In genomic region chr15:3433281-3433680, GRCm38 (mm10) we compare ENCODE assay signal across 10 mouse cellular contexts.
DNase-seq lines count a peak whose midpoint lies in the region; ATAC-seq lines count a peak whose summit lies in the region.
"Had no signal": no experiment of that assay in that cellular context is flagged by ENCODE, and none has a peak within 500 bp of the region (broad histone marks: within the 10 kb centered on the region; RNA-seq: fewer than 3 reads in every experiment).

No protein-coding gene starts in this region.

- peak; percentile 13 for DNase-seq in 416B (ENCODE audit: low read depth)
- peak; percentile 82 for DNase-seq in embryonic facial prominence, embryonic 14.5 days (ENCODE audit: low spot score)
- peak; percentile 58 to 73 for DNase-seq in lung, adult 18-20 months
- no peak for DNase-seq in right cerebral cortex, postnatal 10 days (ENCODE audit: low spot score in 2 of 2)
- DNase-seq in midbrain, embryonic 14.5 days, result no peak
- DNase-seq in adrenal gland, postnatal 25 days, result no peak
- no peak for DNase-seq in cerebellum, postnatal 4 days (ENCODE audit: low spot score in 2 of 2)
- DNase-seq: spleen, adult 18-20 months had no signal

- no peak overlapping the region for H3K4me2 ChIP-seq in embryonic facial prominence, embryonic 14.5 days (ENCODE audit: low read depth, low read length)
- H3K4me2 ChIP-seq in intestine, embryonic 15.5 days (replicated peaks), result 0 out of 2 replicates have a peak overlapping the region, but pooled peaks have one; percentile 15
- no peak overlapping the region for H3K4me2 ChIP-seq in midbrain, embryonic 14.5 days (ENCODE audit: low read length)

- ATAC-seq in embryonic facial prominence, embryonic 14.5 days (ENCODE audit: low read depth), result peak; percentile 79; the same call in 1 of the 2 replicates
- ATAC-seq in intestine, embryonic 15.5 days, result peak; percentile 88
- ATAC-seq in midbrain, embryonic 14.5 days (ENCODE audit: low FRiP score, low TSS enrichment), result no peak

- no peaks in the 10 kb centered on the region for H3K4me1 ChIP-seq in embryonic facial prominence, embryonic 14.5 days (ENCODE audit: control insufficient read depth, insufficient read depth, low read length)
- H3K4me1 ChIP-seq in intestine, embryonic 15.5 days (replicated peaks), result peaks cover 6% of the 10 kb centered on the region; the same call in 1 of the 2 replicates
- H3K4me1 ChIP-seq in midbrain, embryonic 14.5 days (ENCODE audit: control insufficient read depth, insufficient read depth, low read length), result no peaks in the 10 kb centered on the region
- H3K4me1 ChIP-seq: midbrain, embryonic 10.5 days had no signal

- H3K27ac ChIP-seq in embryonic facial prominence, embryonic 14.5 days (replicated peaks; ENCODE audit: low read depth, low read length), result no peak overlapping the region
- peak overlapping the region; percentile 46 for H3K27ac ChIP-seq in intestine, embryonic 15.5 days
- H3K27ac ChIP-seq in midbrain, embryonic 14.5 days (replicated peaks; ENCODE audit: low read depth, low read length), result no peak overlapping the region
- H3K27ac ChIP-seq: midbrain, embryonic 10.5 days had no signal

- whole genome bisulfite sequencing in embryonic facial prominence, embryonic 14.5 days, result 52% methylated on average over 7 of the region's 7 CpGs
- WGBS in intestine, embryonic 15.5 days, result 37% methylated on average over 7 of the region's 7 CpGs
- 82% methylated on average over 7 of the region's 7 CpGs for WGBS in midbrain, embryonic 14.5 days

- H3K9ac ChIP-seq in embryonic facial prominence, embryonic 14.5 days (ENCODE audit: low read depth, low read length), result no peak overlapping the region
- H3K9ac ChIP-seq in intestine, embryonic 15.5 days, result no peak overlapping the region
- H3K9ac ChIP-seq in midbrain, embryonic 14.5 days (replicated peaks; ENCODE audit: low read length), result no peak overlapping the region

- no peaks in the 10 kb centered on the region for H3K36me3 ChIP-seq in embryonic facial prominence, embryonic 14.5 days (ENCODE audit: control insufficient read depth, insufficient read depth, low read length)
- no peaks in the 10 kb centered on the region for H3K36me3 ChIP-seq in intestine, embryonic 15.5 days
- H3K36me3 ChIP-seq in midbrain, embryonic 14.5 days (ENCODE audit: control insufficient read depth, insufficient read depth, low read length), result no peaks in the 10 kb centered on the region
- H3K36me3 ChIP-seq: midbrain, embryonic 10.5 days had no signal

- no peak overlapping the region for H3K4me3 ChIP-seq in embryonic facial prominence, embryonic 14.5 days (ENCODE audit: low read depth, low read length)
- no peak overlapping the region for H3K4me3 ChIP-seq in intestine, embryonic 15.5 days (replicated peaks)
- H3K4me3 ChIP-seq in midbrain, embryonic 14.5 days (replicated peaks; ENCODE audit: low read depth, low read length), result no peak overlapping the region
- H3K4me3 ChIP-seq: midbrain, embryonic 10.5 days had no signal

- no peaks in the 10 kb centered on the region for H3K9me3 ChIP-seq in embryonic facial prominence, embryonic 14.5 days (ENCODE audit: control insufficient read depth, low read length)
- H3K9me3 ChIP-seq in intestine, embryonic 15.5 days, result no peaks in the 10 kb centered on the region
- H3K9me3 ChIP-seq in midbrain, embryonic 14.5 days (ENCODE audit: control insufficient read depth, low read length), result no peaks in the 10 kb centered on the region
- H3K9me3 ChIP-seq: midbrain, embryonic 10.5 days had no signal

- H3K27me3 ChIP-seq in embryonic facial prominence, embryonic 14.5 days (replicated peaks; ENCODE audit: control insufficient read depth, insufficient read depth, low read length), result no peaks in the 10 kb centered on the region
- H3K27me3 ChIP-seq in intestine, embryonic 15.5 days (replicated peaks), result no peaks in the 10 kb centered on the region
- no peaks in the 10 kb centered on the region for H3K27me3 ChIP-seq in midbrain, embryonic 14.5 days (ENCODE audit: control insufficient read depth, insufficient read depth, low read length)

Comparison
In these comparisons a context has a peak if more than half of its experiments do, and no peak if none do; other contexts are left out.
1. DNase-seq: peak in 416B (single experiment), embryonic facial prominence, embryonic 14.5 days (single experiment) and lung, adult 18-20 months (2 of 2); none in right cerebral cortex, postnatal 10 days (0 of 2), midbrain, embryonic 14.5 days (single experiment), adrenal gland, postnatal 25 days (single experiment) and cerebellum, postnatal 4 days (0 of 2).